Mouse (Mus musculus): Measurements from ENCODE around the gene Ankrd63. TPM values are rescaled to one million over a fixed set of nuclear protein-coding genes. Genes with fewer than 3 reads are reported as not detected.

The Ankrd63 gene
- polyA plus RNA-seq, 1 experiment from 2014 or later, result 0.05 TPM

GRCm38 (mm10) chr2:118716677-118717076, 12.9 kb upstream of the Ankrd63 start:
- Histone ChIP-seq H3K27me3 (replicated peaks; ENCODE audit: insufficient read depth, low read length) (peaks cover 15% of the 10 kb centered on the region), H3K36me3 (ENCODE audit: insufficient read depth, low read length) (no peaks in the 10 kb centered on the region), H3K4me1 (ENCODE audit: insufficient read depth, low read depth, low read length) (no peaks in the 10 kb centered on the region), H3K9ac (replicated peaks; ENCODE audit: low read depth) (no peak overlapping the region), H3K4me2 (replicated peaks; ENCODE audit: low read depth, low read length) (no peak overlapping the region), H3K9me3 (ENCODE audit: low read length) (no peaks in the 10 kb centered on the region), H3K27ac (ENCODE audit: low read length) (no peak overlapping the region), H3K4me3 (ENCODE audit: low read depth, low read length) (no peak overlapping the region)
- ATAC-seq (peak; percentile 54; the same call in 1 of the 2 replicates), DNase-seq (ENCODE audit: low spot score) (no peak)
- TF ChIP-seq EP300 (IDR thresholded peaks at IDR 0.05) (no peak), CTCF (IDR thresholded peaks at IDR 0.05) (no peak)
- 71% methylated on average over 5 of the region's 5 CpGs for WGBS

DNA sequence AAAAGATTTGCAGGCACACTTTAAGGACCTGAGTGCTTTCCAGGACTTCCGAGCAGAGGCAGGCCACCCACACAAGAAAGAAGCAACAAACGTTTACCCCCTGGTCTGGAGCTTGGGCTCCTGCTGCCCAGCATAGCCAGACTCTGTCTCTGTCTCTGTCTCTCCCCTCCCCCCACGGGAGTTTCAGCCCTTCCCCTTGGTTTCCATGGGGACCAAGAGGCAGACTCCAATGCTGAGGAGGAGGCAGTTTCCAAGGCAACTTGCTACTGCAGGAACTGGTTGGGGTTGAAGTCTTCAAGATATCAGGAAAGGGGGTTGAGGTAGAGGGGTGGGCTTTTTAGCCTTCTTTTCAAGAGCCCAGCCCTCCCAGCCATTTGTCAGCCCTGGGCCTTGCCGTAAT, 10.5 kb upstream of the Ankrd63 start:
- TF ChIP-seq EP300 (IDR thresholded peaks at IDR 0.05) (no peak), CTCF (IDR thresholded peaks at IDR 0.05) (no peak)
- H3K4me2 ChIP-seq (replicated peaks; ENCODE audit: low read depth, low read length), result no peak overlapping the region
- no peak for DNase-seq (ENCODE audit: low spot score)
- H3K27me3 ChIP-seq (replicated peaks; ENCODE audit: insufficient read depth, low read length), result peaks cover 37% of the 10 kb centered on the region
- ATAC-seq, result no peak
- H3K4me1 ChIP-seq (ENCODE audit: insufficient read depth, low read depth, low read length), result peaks cover 8% of the 10 kb centered on the region; the same call in 1 of the 2 replicates
- H3K36me3 ChIP-seq (ENCODE audit: insufficient read depth, low read length), result no peaks in the 10 kb centered on the region
- 36% methylated on average over 4 of the region's 4 CpGs for WGBS
- H3K9ac ChIP-seq (replicated peaks; ENCODE audit: low read depth), result no peak overlapping the region
- H3K27ac ChIP-seq (ENCODE audit: low read length), result no peak overlapping the region
- H3K9me3 ChIP-seq (ENCODE audit: low read length), result no peaks in the 10 kb centered on the region
- H3K4me3 ChIP-seq (ENCODE audit: low read depth, low read length), result no peak overlapping the region

DNA sequence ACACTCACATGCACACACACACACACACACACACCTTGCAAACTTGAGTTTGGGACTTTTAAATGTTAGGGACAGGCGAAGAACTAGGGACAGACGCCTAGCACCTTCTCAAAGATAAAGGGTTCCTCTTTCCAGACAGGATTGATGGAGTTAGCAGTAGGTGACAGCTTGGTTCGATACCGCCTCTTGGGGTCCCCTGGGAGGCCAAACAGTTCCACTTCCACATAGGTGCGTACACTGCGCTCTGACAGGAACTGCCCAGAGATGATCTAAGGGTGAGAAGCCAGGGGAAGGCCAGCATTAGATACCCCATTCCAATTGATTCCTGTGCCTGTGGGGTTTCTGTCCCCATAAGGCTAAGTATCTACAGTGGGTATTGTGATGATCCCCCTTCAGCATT, 9.9 kb upstream of the Ankrd63 start:
- no peak overlapping the region for H3K4me3 ChIP-seq (ENCODE audit: low read depth, low read length)
- TF ChIP-seq CTCF (IDR thresholded peaks at IDR 0.05) (no peak), EP300 (IDR thresholded peaks at IDR 0.05) (no peak)
- H3K36me3 ChIP-seq (ENCODE audit: insufficient read depth, low read length), result no peaks in the 10 kb centered on the region
- H3K9me3 ChIP-seq (ENCODE audit: low read length), result no peaks in the 10 kb centered on the region
- H3K4me2 ChIP-seq (replicated peaks; ENCODE audit: low read depth, low read length), result no peak overlapping the region
- DNase-seq (ENCODE audit: low spot score) (no peak), ATAC-seq (no peak)
- no peak overlapping the region for H3K27ac ChIP-seq (ENCODE audit: low read length)
- H3K9ac ChIP-seq (replicated peaks; ENCODE audit: low read depth), result no peak overlapping the region
- WGBS, result 79% methylated on average over 6 of the region's 6 CpGs
- H3K4me1 ChIP-seq (ENCODE audit: insufficient read depth, low read depth, low read length), result peaks cover 8% of the 10 kb centered on the region; the same call in 1 of the 2 replicates
- peaks cover 38% of the 10 kb centered on the region for H3K27me3 ChIP-seq (replicated peaks; ENCODE audit: insufficient read depth, low read length)

DNA sequence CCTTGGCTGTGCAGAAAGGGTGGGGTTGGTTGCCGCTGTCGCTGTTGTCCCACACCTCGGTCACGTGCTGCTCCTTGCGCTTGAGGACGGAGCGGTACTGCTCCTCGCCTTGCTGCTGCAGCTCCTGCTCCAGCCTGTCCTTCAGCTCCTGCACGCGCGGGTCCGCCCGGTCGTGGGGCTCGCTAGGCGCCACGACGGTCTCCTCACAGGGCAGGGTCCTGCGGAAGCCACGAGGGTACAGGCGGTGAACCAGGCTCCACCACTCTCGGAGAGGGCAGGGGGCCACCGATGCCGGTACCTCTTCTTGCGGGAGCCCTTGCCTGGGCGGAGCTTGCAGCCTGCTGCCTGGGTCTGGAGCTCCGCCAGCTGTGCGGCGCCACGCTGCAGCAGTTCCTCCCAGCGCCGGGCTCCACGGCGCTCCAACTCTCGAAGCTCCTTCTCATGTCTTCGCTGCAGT, 7.3 kb upstream of the Ankrd63 start:
- Histone ChIP-seq H3K27me3 (replicated peaks; ENCODE audit: insufficient read depth, low read length) (peaks cover 53% of the 10 kb centered on the region), H3K9me3 (ENCODE audit: low read length) (no peaks in the 10 kb centered on the region), H3K4me1 (ENCODE audit: insufficient read depth, low read depth, low read length) (peaks cover 8% of the 10 kb centered on the region; the same call in 1 of the 2 replicates), H3K4me3 (ENCODE audit: low read depth, low read length) (peak overlapping the region; percentile 21), H3K4me2 (replicated peaks; ENCODE audit: low read depth, low read length) (peak overlapping the region; percentile 59), H3K36me3 (ENCODE audit: insufficient read depth, low read length) (no peaks in the 10 kb centered on the region), H3K27ac (ENCODE audit: low read length) (no peak overlapping the region), H3K9ac (replicated peaks; ENCODE audit: low read depth) (no peak overlapping the region)
- TF ChIP-seq EP300 (IDR thresholded peaks at IDR 0.05) (no peak), CTCF (IDR thresholded peaks at IDR 0.05) (no peak)
- ATAC-seq (peak; percentile 72), DNase-seq (ENCODE audit: low spot score) (peak; percentile 76)
- WGBS, result 0% methylated on average over 35 of the region's 36 CpGs

DNA sequence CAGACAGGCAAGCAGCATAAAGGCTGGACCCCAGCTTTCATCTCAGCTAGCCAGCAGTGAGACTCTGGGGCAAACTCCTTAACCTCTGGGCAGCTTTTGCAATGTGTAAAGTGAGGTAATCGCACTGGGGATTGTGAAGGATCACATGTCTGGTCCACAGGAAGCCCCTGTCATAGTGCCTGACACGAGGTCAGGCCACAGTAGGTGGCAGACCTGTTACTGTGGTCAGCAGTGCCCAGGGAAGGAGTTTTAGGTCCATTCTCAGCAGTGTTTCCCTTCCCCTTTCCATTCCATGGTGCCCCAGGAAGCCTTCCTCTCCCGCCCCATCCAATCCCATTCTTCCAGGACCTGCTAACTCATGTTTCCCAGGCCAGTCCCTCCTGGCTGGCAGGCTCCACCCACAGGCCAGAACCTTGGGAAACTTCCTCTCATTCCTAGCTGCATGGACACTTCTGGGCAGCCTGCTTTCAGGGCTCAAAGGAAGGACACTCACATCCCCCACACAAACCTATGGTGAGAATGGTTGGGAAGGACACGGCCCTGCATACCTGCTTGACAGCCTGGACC, 6.0 kb upstream of the Ankrd63 start:
- Histone ChIP-seq H3K9ac (replicated peaks; ENCODE audit: low read depth) (no peak overlapping the region), H3K4me3 (ENCODE audit: low read depth, low read length) (no peak overlapping the region), H3K27ac (ENCODE audit: low read length) (no peak overlapping the region), H3K36me3 (ENCODE audit: insufficient read depth, low read length) (no peaks in the 10 kb centered on the region), H3K27me3 (replicated peaks; ENCODE audit: insufficient read depth, low read length) (peaks cover 66% of the 10 kb centered on the region), H3K4me2 (replicated peaks; ENCODE audit: low read depth, low read length) (no peak overlapping the region), H3K9me3 (ENCODE audit: low read length) (no peaks in the 10 kb centered on the region), H3K4me1 (ENCODE audit: insufficient read depth, low read depth, low read length) (peaks cover 8% of the 10 kb centered on the region; the same call in 1 of the 2 replicates)
- ATAC-seq (0 out of 2 replicates have a peak, but pooled peaks have one; percentile 18), DNase-seq (ENCODE audit: low spot score) (no peak)
- no peak for TF ChIP-seq EP300 (IDR thresholded peaks at IDR 0.05)
- no peak for TF ChIP-seq CTCF (IDR thresholded peaks at IDR 0.05)
- 47% methylated on average over 4 of the region's 4 CpGs for WGBS

DNA sequence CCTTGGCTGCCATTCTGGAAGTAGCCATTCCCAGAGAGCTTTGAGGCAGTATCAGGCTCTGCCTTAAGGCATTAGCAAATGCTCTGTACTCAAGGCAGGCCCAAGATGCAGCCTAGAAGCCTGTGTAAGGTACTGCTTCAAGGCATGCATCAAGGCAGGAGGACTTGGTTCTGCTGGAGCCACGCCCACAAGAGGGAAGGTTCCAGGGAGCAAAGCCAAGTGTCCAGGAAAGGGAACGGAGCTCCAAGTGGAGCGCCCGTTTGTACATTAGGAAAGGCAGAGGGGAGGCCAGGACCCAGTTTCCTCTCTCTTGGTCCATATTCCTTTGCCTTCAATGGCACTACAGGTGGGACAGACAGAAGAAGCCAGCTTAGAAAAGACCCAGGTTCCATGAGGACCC, 4.7 kb upstream of the Ankrd63 start:
- no peak for DNase-seq (ENCODE audit: low spot score)
- no peak overlapping the region for H3K4me2 ChIP-seq (replicated peaks; ENCODE audit: low read depth, low read length)

More for the DNA sequence above, 4.7 kb upstream of the Ankrd63 start:
- no peak overlapping the region for H3K4me3 ChIP-seq (ENCODE audit: low read depth, low read length)
- WGBS, result 47% methylated on average over 4 of the region's 4 CpGs
- no peaks in the 10 kb centered on the region for H3K9me3 ChIP-seq (ENCODE audit: low read length)
- ATAC-seq, result no peak
- no peak overlapping the region for H3K9ac ChIP-seq (replicated peaks; ENCODE audit: low read depth)
- H3K4me1 ChIP-seq (ENCODE audit: insufficient read depth, low read depth, low read length), result peaks cover 16% of the 10 kb centered on the region; the same call in 1 of the 2 replicates
- H3K27me3 ChIP-seq (replicated peaks; ENCODE audit: insufficient read depth, low read length), result peaks cover 72% of the 10 kb centered on the region
- H3K36me3 ChIP-seq (ENCODE audit: insufficient read depth, low read length), result no peaks in the 10 kb centered on the region
- no peak overlapping the region for H3K27ac ChIP-seq (ENCODE audit: low read length)
- TF ChIP-seq CTCF (IDR thresholded peaks at IDR 0.05), result no peak
- no peak for TF ChIP-seq EP300 (IDR thresholded peaks at IDR 0.05)
